Mouse (Mus musculus) intestine, postnatal 0 days (tissue): ENCODE measurements around the gene Crtac1. TPM values are rescaled to one million over a fixed set of nuclear protein-coding genes. Genes with fewer than 3 reads are reported as not detected.

Source experiments
- ATAC-seq: fragments of 200-750 bp; cut with Nextera tagmentation; 2 replicates; pipeline ENCODE4 v1.8.0; 2017; ENCODE audit warnings: mild to moderate bottlenecking, moderate TSS enrichment, moderate library complexity
- H3K27ac ChIP-seq: fragments of 300-500 bp; sonication (generic); 2 replicates; pipeline ENCODE4 v1.5.1; 2014; ENCODE audit warnings: mild to moderate bottlenecking, low read depth, low read length, moderate library complexity
- H3K27me3 ChIP-seq: fragments of 300-500 bp; sonication (generic); replicated peaks from 2 replicates; pipeline ENCODE4 v1.6.1; 2014; ENCODE audit warnings: low read length, mixed read lengths; ENCODE audit not compliant: control insufficient read depth, insufficient read depth
- H3K36me3 ChIP-seq: fragments of 300-500 bp; sonication (generic); 2 replicates; pipeline ENCODE4 v1.6.1; 2014; ENCODE audit warnings: mild to moderate bottlenecking, moderate library complexity; ENCODE audit not compliant: control insufficient read depth, insufficient read depth
- H3K4me1 ChIP-seq: fragments of 300-500 bp; sonication (generic); replicated peaks from 2 replicates; pipeline ENCODE4 v1.6.1; 2014; ENCODE audit warnings: antibody characterized with exemption, low read length, mixed read lengths; ENCODE audit not compliant: control insufficient read depth, insufficient read depth
- H3K4me2 ChIP-seq: fragments of 300-500 bp; sonication (generic); replicated peaks from 2 replicates; pipeline ENCODE4 v1.6.1; 2014; ENCODE audit warnings: low read depth, mild to moderate bottlenecking, moderate library complexity
- H3K4me3 ChIP-seq: fragments of 300-500 bp; sonication (generic); 2 replicates; pipeline ENCODE4 v1.5.1; 2014; ENCODE audit warnings: low read depth, low read length
- H3K9ac ChIP-seq: fragments of 300-500 bp; sonication (generic); 2 replicates; pipeline ENCODE4 v1.6.1; 2014; ENCODE audit warnings: mild to moderate bottlenecking, low read depth, low read length
- H3K9me3 ChIP-seq: fragments of 300-500 bp; sonication (generic); 2 replicates; pipeline ENCODE4 v1.6.1; 2016; ENCODE audit warnings: mixed run types; ENCODE audit not compliant: control insufficient read depth
- CTCF ChIP-seq: sonication (generic); IDR thresholded peaks from 2 replicates; pipeline ENCODE4 v1.5.1; 2016; ENCODE audit warnings: low read depth, mild to moderate bottlenecking, control low read depth, antibody characterized with exemption, moderate library complexity
- WGBS: fragments of 180-500 bp; shearing (Covaris S2); extraction: QIAGEN DNeasy Blood & Tissue Kit; methylation state at CpG from one replicate; pipeline ENCODE4 v1.1.7; 2014; 5-methylcytosine and 5-hydroxymethylcytosine counted together
- polyA plus RNA-seq: library from polyadenylated mRNA; unstranded; fragments of >200 nt; fragmentation: Nextera tagmentation; extraction: Ambion mirVana; gene quantifications from 2 replicates; pipeline ENCODE4 v1.2.1, GENCODE M21; 2015

Gene Crtac1
- polyA plus RNA-seq, 1 experiment from 2014 or later: 4.3 TPM

DNA sequence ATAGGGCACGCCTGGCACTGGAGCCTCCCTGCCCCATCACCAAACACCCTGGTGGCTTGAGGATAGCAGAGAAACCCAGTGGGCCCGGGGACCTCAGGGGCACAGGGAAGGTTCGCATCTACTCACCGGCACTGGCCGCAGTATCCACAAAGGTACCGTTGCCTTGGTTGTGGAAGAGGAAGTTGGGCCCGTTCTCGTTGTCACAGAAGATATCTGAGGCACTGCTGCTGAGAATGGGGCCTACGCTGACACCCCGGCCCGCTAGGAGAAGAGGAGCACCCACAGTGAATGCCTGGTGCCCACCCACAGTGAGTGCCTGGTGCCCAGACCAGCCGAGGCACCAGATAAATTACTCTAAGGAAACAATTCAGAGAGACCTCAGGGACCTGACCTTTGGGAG is 122.7 kb downstream of the Crtac1 start:
- no peak for ATAC-seq
- H3K9me3 ChIP-seq: no peaks in the 10 kb centered on the region
- no peak overlapping the region for H3K4me2 ChIP-seq
- no peaks in the 10 kb centered on the region for H3K36me3 ChIP-seq
- H3K27me3 ChIP-seq: no peaks in the 10 kb centered on the region
- H3K4me3 ChIP-seq: no peak overlapping the region
- TF ChIP-seq CTCF: no peak
- WGBS: 81% methylated on average over 12 of the region's 12 CpGs
- no peak overlapping the region for H3K9ac ChIP-seq
- no peaks in the 10 kb centered on the region for H3K4me1 ChIP-seq
- no peak overlapping the region for H3K27ac ChIP-seq

DNA sequence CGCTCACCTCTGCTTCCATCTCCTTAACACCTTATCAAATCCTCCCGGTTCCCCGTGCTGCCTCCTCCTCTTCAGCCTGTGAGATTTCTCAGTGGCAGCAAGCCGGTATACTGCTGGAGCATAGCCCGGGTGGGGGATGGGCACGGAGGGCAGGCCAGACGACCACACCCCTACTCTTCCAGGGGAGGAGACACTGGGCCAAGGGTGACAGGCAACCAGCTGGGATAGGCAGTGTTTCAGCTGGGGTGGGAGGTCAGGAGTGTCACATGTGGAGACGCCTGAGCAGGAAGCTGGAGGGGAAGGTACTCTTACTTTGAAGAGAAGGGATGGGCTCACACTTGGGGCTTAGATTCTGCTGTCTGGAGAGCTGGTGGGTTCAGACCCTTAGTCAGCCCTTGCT is 124.6 kb downstream of the Crtac1 start:
- Histone ChIP-seq H3K4me3 (no peak overlapping the region), H3K9ac (no peak overlapping the region), H3K4me1 (no peaks in the 10 kb centered on the region), H3K27ac (no peak overlapping the region), H3K36me3 (no peaks in the 10 kb centered on the region), H3K9me3 (no peaks in the 10 kb centered on the region), H3K4me2 (no peak overlapping the region), H3K27me3 (no peaks in the 10 kb centered on the region)
- no peak for ATAC-seq
- TF ChIP-seq CTCF: no peak
- 7% methylated on average over 8 of the region's 8 CpGs for WGBS

DNA sequence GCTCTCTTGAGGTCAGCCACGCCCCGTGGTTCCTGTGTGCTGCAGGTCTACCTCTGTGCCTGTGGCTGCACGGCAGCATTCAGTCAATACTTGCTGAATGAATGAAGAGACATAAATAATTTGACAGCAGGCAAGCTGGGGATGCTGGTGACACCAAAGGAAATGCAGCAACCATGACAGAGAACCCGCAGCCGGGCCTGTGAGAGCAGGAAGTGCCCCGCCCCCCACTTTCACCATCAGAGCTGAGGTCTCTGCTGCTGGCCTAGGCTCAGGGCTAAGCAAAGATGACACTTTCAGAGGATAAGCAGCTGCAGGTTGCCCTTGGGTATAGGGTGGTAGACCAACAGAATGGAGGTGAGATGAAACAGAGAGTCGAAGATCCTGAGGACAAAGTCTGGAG is 125.4 kb downstream of the Crtac1 start:
- Histone ChIP-seq H3K36me3 (no peaks in the 10 kb centered on the region), H3K4me1 (no peaks in the 10 kb centered on the region), H3K9ac (no peak overlapping the region), H3K27me3 (no peaks in the 10 kb centered on the region), H3K4me2 (no peak overlapping the region), H3K9me3 (no peaks in the 10 kb centered on the region), H3K27ac (no peak overlapping the region), H3K4me3 (no peak overlapping the region)
- TF ChIP-seq CTCF: no peak
- ATAC-seq: no peak
- whole genome bisulfite sequencing: 32% methylated on average over 7 of the region's 7 CpGs

DNA sequence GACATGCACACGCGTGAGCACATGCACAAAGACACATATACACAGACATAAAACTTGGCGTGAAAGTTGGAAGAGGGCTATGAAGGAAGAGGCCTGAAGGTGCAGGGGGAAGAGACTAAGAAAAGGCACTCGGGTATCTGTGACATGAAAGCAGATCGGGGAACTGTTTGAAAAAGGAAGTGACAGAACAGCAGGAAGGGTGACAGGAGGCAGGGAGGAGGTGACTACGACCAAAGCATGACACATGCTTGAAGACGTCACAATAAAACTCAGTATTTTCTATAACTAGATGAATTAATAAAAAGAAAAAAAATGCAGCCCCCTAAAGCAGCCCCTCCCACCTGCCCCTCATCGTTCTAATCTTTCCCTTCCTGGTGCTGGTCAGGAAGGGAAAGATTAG is 125.8 kb downstream of the Crtac1 start:
- H3K36me3 ChIP-seq: no peaks in the 10 kb centered on the region
- WGBS: 67% methylated on average over 8 of the region's 8 CpGs
- no peaks in the 10 kb centered on the region for H3K27me3 ChIP-seq
- no peak overlapping the region for H3K4me3 ChIP-seq
- H3K9me3 ChIP-seq: no peaks in the 10 kb centered on the region
- no peak overlapping the region for H3K27ac ChIP-seq
- no peak overlapping the region for H3K4me2 ChIP-seq
- H3K9ac ChIP-seq: no peak overlapping the region
- ATAC-seq: no peak
- no peaks in the 10 kb centered on the region for H3K4me1 ChIP-seq
- no peak for TF ChIP-seq CTCF

DNA sequence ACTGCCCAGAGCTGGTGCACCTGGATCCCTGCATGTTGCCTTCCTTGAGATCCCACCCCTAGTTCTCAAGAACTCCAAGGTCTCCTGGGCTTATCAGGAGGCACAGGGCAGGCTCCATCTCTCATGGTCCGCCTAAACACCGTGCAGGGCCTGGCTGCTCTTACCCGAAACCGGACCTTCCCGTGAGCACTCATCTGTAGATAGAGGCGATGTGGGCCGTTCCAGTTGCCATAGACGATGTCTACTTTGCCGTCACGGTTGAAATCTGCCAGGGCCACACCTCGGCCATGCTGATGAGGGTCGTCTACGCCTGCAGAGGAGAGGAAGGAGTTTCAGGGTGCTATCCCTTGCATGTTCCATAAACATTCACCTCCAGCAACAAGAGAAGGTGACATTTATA is 127.1 kb downstream of the Crtac1 start:
- no peaks in the 10 kb centered on the region for H3K27me3 ChIP-seq

DNA sequence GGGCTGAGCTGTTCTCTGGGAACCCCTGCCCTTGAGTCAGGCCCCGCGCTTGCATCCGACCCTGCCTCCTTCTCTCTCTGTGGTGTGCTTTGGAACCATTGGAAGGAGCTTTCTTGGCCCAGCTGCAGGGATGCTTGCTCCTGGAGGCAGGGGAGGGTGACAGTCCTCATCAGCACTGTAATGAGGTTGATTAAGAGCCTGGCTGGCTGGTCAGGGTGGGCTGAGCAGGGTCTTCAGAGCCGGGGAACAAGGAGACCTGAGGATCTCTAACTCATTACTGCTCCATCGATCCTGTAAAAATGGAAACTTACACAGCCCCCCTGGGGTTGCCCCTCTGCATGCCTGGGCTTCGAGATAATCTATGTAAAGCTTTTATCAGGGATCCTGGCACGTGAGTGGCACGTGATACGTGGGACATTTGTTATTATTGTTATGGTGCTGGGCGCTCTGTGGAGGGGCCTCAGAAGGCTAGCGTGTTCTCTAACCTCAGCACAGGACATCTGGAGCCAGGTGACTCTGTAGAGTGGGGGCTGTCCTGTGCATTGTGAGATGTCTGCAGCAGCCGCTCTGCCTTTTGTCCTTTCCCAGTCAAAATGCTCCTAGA is 128.3 kb downstream of the Crtac1 start:
- H3K9ac ChIP-seq: no peak overlapping the region
- no peaks in the 10 kb centered on the region for H3K4me1 ChIP-seq
- 70% methylated on average over 12 of the region's 12 CpGs for WGBS
- H3K27ac ChIP-seq: no peak overlapping the region
- H3K27me3 ChIP-seq: no peaks in the 10 kb centered on the region
- H3K9me3 ChIP-seq: no peaks in the 10 kb centered on the region
- H3K4me3 ChIP-seq: no peak overlapping the region
- no peak for TF ChIP-seq CTCF
- no peaks in the 10 kb centered on the region for H3K36me3 ChIP-seq
- no peak overlapping the region for H3K4me2 ChIP-seq
- ATAC-seq: no peak

More for the DNA sequence above, 127.1 kb downstream of the Crtac1 start:
- Histone ChIP-seq H3K9me3 (no peaks in the 10 kb centered on the region), H3K4me3 (no peak overlapping the region), H3K27ac (no peak overlapping the region), H3K36me3 (no peaks in the 10 kb centered on the region), H3K4me1 (no peaks in the 10 kb centered on the region), H3K9ac (no peak overlapping the region), H3K4me2 (no peak overlapping the region)
- WGBS: 82% methylated on average over 13 of the region's 13 CpGs
- ATAC-seq: no peak
- no peak for TF ChIP-seq CTCF

DNA sequence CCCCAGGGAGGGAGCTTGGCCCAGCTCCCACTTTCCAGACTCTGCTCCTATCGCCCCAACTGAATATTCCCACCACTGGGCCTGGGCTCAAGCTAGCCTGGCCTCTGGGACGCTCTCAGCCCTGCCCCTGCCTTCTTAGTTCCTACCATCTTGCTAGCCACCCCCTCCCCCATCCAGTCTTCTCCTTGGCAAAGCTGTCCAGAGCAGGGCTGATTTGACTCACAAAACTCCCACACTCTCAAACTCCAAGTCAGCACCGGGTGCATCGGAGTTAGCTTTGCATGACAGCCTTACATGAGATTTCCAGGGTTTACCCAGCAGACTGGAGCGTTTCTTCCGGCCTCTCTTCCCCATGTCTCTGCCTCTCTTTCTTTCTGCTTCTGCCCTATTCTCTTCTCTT is 138.4 kb downstream of the Crtac1 start:
- H3K4me2 ChIP-seq: no peak overlapping the region
- no peak overlapping the region for H3K4me3 ChIP-seq
- H3K9me3 ChIP-seq: no peaks in the 10 kb centered on the region
- no peak overlapping the region for H3K9ac ChIP-seq
- no peak overlapping the region for H3K27ac ChIP-seq
- H3K4me1 ChIP-seq: no peaks in the 10 kb centered on the region
- no peak for ATAC-seq
- 90% methylated on average over 6 of the region's 6 CpGs for WGBS
- TF ChIP-seq CTCF: no peak
- no peaks in the 10 kb centered on the region for H3K27me3 ChIP-seq
- H3K36me3 ChIP-seq: no peaks in the 10 kb centered on the region
